Mouse (Mus musculus) cortical plate, adult 2 months (tissue): Measurements from ENCODE around the gene Nudt7.

Experiments
- CTCF ChIP-seq: fragments of 200-500 bp; IDR thresholded peaks from 2 replicates; pipeline ENCODE4 v1.5.1; 2011; ENCODE audit warnings: mild to moderate bottlenecking, control low read depth, low read length; ENCODE audit not compliant: insufficient read depth; ENCODE audit errors: extremely low read depth
- POLR2A ChIP-seq: fragments of 200-500 bp; IDR thresholded peaks from 2 replicates; pipeline ENCODE4 v1.6.1; 2011; ENCODE audit warnings: mild to moderate bottlenecking, low read length, control low read depth; ENCODE audit not compliant: insufficient read depth; ENCODE audit errors: extremely low read depth

DNA sequence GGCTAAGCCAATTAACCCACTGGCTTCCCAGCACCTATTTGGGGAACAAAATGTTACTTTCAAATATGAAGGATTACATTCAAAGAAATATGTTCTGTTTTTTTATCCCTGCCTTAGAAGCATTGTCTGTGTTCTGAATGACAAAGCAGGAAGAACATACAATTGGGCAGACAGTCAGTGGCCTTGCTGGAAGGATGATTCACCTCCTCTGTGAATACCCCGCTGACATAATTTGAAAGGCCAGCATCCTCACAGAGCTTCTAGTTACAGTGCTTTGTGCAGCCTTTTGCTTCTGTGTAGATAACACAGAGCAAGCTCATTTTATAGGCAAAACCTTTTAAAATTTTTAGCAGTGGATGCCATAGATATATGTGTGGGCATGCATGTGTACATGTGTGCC, 11.6 kb upstream of the Nudt7 start:
- TF ChIP-seq CTCF (no peak), POLR2A (no peak)
